Mouse (Mus musculus): ENCODE measurements around the gene Krtap9-3.

The Krtap9-3 gene

DNA sequence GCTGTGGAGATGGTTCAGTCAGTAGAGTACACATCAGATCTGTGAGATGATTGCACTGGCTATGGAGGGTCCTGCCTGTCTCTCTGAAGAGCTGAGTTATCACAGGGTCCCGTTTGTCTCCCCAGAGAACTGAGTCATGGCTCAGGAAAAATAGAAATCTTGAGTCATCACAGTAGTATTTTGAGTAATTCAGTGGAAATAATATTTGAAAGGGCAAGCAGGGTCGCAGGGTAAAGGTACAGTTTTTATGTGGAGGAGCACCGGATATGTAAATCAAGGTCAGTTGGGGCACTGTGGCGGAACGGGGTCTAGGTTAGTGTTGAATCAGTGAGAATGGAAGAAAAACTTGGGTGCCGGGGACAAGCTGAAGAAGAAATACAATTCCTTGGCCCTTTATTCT, 35.3 kb downstream of the Krtap9-3 start:
- DNase-seq, result no peak

- no peak for DNase-seq
Measured at GRCm38 (mm10) chr11:99559366-99559765, 38.5 kb downstream of the Krtap9-3 start, which contains the start of gene Gm11939. Gene Gm11939, minus strand, starts transcription at chr11:99559466.

GRCm38 (mm10) chr11:99557976-99558745, 39.7 kb downstream of the Krtap9-3 start:
- no peak for DNase-seq

DNA sequence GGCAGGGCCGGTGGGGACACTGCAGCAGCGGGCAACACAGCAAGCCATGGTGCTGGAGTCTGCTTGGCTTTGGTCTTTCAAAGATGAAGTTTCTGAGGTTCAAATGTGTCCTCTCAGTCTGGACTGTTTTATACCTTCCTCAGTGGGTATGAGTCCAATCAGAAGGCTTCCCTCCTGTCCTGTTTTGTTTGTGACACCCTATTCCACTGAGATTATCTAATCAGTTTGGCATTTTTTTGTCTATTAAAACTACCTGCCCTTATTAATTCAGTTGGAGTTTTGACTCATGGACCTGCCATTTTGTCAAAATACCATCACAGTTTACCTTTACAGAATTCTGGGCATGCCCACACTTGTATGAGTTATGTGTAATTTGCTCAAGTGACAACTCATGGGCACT, 41.2 kb downstream of the Krtap9-3 start, which contains the start of gene Krtap3-2:
Gene Krtap3-2, minus strand, starts transcription at position 101 of the 400 bp plus-strand sequence.
- no peak for DNase-seq

- no peak for DNase-seq
Measured at GRCm38 (mm10) chr11:99556195-99556594, 41.7 kb downstream of the Krtap9-3 start.

DNA sequence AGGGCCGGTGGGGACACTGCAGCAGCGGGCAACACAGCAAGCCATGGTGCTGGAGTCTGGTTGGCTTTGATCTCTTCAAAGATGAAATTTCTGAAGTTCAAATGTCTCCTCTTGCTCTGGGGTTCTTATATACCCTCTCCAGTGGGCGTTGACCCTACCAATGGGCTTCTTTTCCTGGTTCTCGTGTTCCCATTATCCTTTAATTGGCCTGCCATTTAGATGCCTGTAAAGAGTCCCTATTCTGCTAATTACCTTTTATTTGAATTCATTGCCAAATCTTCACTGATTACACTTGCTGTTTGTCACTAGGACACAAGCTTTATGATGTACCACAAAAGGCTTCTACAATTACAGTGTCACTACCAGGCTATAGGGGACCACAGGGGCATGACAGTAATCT, 47.1 kb downstream of the Krtap9-3 start, which contains the start of gene Krtap3-3:
Gene Krtap3-3, minus strand, starts transcription at position 101 of the 400 bp plus-strand sequence.
- no peak for DNase-seq

GRCm38 (mm10) chr11:99547892-99548291, 50.0 kb downstream of the Krtap9-3 start:
- no peak for DNase-seq

Data from thymus, adult 18-20 months (tissue).